Mouse (Mus musculus): ENCODE data around the gene Olfr30. TPM values are rescaled to one million over a fixed set of nuclear protein-coding genes. Genes with fewer than 3 reads are reported as not detected.
"Not testable (repeated sequence)": the region's sequence is repeated elsewhere in the genome, so short reads cannot be mapped to it uniquely, and the experiment has no call there.

Gene Olfr30
- polyA plus RNA-seq (2015; fragmentation: Nextera tagmentation; extraction: Ambion mirVana): not detected in 2 replicates

DNA sequence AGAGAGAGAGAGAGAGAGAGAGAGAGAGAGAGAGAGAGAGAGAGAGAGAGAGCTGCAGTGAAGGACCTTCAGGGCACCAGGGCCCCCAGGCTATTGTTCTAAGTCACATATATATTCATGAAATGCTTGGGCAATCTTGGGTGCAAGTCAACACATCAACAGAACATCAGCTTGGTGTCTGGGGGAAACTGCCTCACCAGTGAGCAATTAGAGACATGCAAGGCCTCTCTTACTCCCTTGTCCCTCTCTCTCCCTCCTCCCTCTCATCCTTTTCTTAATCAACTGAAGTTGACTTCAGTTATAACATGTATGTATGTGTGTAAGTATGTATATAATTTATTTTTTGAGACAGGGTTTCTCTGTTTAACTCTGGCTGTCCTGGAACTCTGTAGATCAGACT lies at the start of gene Olfr30:
Olfr30 (minus strand) TSS at position 101 of the 400 bp plus-strand sequence.
- H3K27ac ChIP-seq (replicated peaks): no peak within 1 kb of the TSS
- no peak within 1 kb of the TSS for H3K4me3 ChIP-seq (replicated peaks)
- H3K4me1 ChIP-seq: no peaks in the 10 kb centered on the region
- no peak for ATAC-seq (ENCODE audit: low FRiP score)
- H3K4me2 ChIP-seq: no peak within 1 kb of the TSS
- H3K9ac ChIP-seq (replicated peaks): no peak within 1 kb of the TSS
- no peaks in the 10 kb centered on the region for H3K27me3 ChIP-seq (replicated peaks)
- no peaks in the 10 kb centered on the region for H3K9me3 ChIP-seq (replicated peaks)
- no peaks in the 10 kb centered on the region for H3K36me3 ChIP-seq

DNA sequence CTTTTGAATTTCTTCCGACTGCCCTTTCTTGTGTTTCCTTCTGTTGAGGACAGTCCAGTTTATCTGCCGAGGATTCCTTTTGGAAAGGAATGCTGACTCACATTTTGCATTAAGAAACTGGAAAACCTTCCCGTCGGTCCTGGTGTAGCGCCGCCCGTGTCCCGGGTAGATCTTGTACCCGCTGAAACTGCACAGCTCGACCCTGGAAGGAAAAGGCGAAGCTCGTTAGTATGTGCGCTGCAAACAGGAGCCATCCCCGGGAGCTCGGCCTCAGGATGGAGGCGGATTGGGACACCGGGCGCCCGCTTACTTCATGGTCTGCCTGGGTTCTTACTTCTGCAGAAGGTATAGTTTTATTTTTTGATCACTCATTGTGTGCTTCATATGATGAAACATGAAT lies 47.0 kb upstream of the Olfr30 start:
- not testable (repeated sequence) for H3K4me3 ChIP-seq (replicated peaks); H3K4me2 ChIP-seq
- WGBS: 84% methylated on average over 19 of the region's 19 CpGs

DNA sequence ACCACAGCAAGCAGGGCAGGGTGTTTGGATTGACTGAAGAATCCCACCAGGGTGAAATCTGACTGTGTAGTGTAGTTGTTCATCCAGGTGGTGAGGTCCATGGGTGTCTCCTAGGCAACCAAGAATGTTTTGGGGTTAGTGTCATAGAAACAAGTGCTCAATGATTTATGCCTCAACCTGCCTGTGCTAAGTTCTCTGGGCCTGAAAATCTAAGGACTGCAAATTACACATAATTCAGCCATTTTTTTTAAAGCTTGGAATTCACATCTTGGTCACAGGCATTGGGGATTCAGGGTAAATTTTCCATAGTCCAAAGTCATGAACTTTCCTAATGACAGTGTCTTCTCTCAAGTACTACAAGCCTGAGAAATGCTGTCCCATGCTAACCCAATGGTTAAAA lies 40.4 kb upstream of the Olfr30 start, which contains the start of gene Olfr331:
Olfr331 (minus strand) TSS at position 101 of the 400 bp plus-strand sequence.
- not testable (repeated sequence) for H3K4me1 ChIP-seq; H3K36me3 ChIP-seq; H3K27ac ChIP-seq (replicated peaks); H3K4me3 ChIP-seq (replicated peaks); H3K27me3 ChIP-seq (replicated peaks); ATAC-seq (ENCODE audit: low FRiP score); H3K9me3 ChIP-seq (replicated peaks); H3K4me2 ChIP-seq; H3K9ac ChIP-seq (replicated peaks)

More for the DNA sequence above, 47.0 kb upstream of the Olfr30 start:
- H3K27me3 ChIP-seq (replicated peaks); ATAC-seq (ENCODE audit: low FRiP score); H3K27ac ChIP-seq (replicated peaks); H3K9me3 ChIP-seq (replicated peaks); H3K9ac ChIP-seq (replicated peaks); H3K4me1 ChIP-seq; H3K36me3 ChIP-seq: not testable (repeated sequence)

DNA sequence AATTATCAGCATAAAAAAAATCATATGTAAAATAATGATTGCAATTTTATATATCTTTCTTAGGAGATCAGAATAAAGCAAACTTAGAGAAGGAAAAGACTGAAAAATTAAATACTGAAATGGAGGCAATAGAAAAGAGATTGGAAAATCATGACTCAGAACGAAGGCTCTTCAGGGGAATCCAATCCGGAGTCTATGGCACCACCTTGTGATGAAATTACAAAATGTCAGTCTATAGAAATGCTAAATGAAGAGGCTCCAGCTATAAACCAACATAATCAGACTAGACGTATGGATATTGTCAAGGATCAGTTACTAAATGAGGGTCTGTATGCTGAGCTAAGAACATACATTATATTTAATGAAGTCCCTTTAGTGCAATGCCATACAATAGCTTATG lies 37.2 kb upstream of the Olfr30 start:
- H3K27me3 ChIP-seq (replicated peaks): no peaks in the 10 kb centered on the region
- no peak for ATAC-seq (ENCODE audit: low FRiP score)
- no peak overlapping the region for H3K9ac ChIP-seq (replicated peaks)
- H3K4me1 ChIP-seq: no peaks in the 10 kb centered on the region
- no peaks in the 10 kb centered on the region for H3K9me3 ChIP-seq (replicated peaks)
- no peak overlapping the region for H3K27ac ChIP-seq (replicated peaks)
- no peak overlapping the region for H3K4me2 ChIP-seq
- H3K36me3 ChIP-seq: no peaks in the 10 kb centered on the region
- no peak overlapping the region for H3K4me3 ChIP-seq (replicated peaks)
- WGBS: 44% methylated on average over 3 of the region's 3 CpGs

DNA sequence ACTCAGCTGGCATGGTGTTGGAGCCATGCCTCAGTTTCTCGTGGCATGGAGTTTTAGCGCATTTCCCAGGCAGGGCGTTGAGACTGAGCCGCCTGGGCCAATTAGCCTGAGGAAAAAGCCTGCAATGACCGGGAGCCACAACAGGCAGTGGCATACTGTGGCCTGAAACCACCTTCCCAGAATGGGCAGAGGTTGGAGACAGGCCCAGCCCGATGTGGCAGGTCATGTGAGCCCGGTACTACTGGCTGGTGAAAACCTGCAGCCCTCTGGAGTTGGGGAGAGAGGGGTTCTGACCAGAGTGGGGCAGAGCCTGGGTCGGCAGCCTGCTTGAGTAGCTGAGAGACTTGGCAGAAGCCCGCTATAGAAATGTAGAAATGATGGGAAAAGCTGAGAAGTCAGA lies 36.7 kb upstream of the Olfr30 start:
- Histone ChIP-seq H3K9ac (replicated peaks) (no peak overlapping the region), H3K27me3 (replicated peaks) (no peaks in the 10 kb centered on the region), H3K4me1 (no peaks in the 10 kb centered on the region), H3K27ac (replicated peaks) (no peak overlapping the region), H3K4me2 (no peak overlapping the region), H3K36me3 (no peaks in the 10 kb centered on the region), H3K9me3 (replicated peaks) (no peaks in the 10 kb centered on the region), H3K4me3 (replicated peaks) (no peak overlapping the region)
- 84% methylated on average over 9 of the region's 9 CpGs for WGBS
- no peak for ATAC-seq (ENCODE audit: low FRiP score)

DNA sequence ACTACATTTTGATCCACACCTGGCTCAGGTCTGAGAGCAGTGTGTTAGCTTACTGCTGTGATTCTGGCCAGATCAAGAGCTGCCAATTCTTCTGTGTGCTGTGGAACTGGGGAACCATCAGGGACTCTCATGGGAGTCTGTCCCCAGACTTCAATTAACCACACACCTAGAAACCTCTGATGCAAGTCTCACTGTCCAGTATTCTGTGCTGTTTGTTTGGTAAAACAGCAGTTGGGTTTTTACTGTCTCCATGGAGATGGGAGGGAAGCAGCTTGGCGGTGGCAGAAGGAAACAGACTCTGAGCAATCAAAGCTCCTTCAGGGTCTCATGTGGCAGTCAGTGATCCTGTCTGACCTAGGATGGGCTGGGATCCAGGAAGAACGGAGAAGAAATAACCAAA lies 30.4 kb upstream of the Olfr30 start, which contains the start of gene Olfr332:
Olfr332 (minus strand) TSS at position 101 of the 400 bp plus-strand sequence.
- no peak within 1 kb of the TSS for H3K4me2 ChIP-seq
- no peaks in the 10 kb centered on the region for H3K27me3 ChIP-seq (replicated peaks)
- no peaks in the 10 kb centered on the region for H3K4me1 ChIP-seq
- ATAC-seq (ENCODE audit: low FRiP score): no peak
- H3K36me3 ChIP-seq: no peaks in the 10 kb centered on the region
- H3K9me3 ChIP-seq (replicated peaks): no peaks in the 10 kb centered on the region
- 77% methylated on average over 2 of the region's 2 CpGs for WGBS
- H3K9ac ChIP-seq (replicated peaks): no peak within 1 kb of the TSS
- H3K27ac ChIP-seq (replicated peaks): no peak within 1 kb of the TSS
- no peak within 1 kb of the TSS for H3K4me3 ChIP-seq (replicated peaks)

DNA sequence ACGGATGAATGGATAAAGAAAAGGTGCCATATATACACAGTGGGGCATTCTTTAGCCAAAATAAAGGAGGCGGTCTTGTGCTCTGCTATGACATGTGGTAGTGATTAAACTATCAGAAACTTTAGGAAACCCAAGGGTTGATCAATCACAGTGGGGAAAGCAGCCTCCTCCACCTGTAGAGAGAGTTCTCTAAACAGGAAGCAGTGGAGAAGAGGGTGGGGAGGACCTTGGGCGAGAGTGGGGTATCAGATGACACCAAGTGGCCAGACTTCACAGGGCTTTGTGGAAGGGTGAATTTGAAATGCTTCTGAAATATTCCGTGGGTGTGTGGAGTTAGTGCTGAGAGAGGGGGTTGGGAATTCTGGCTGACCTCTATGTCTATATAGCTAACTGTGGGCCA lies 8.5 kb downstream of the Olfr30 start:
- Histone ChIP-seq H3K4me3 (replicated peaks) (no peak overlapping the region), H3K27me3 (replicated peaks) (no peaks in the 10 kb centered on the region), H3K36me3 (no peaks in the 10 kb centered on the region), H3K9me3 (replicated peaks) (no peaks in the 10 kb centered on the region), H3K27ac (replicated peaks) (no peak overlapping the region), H3K4me2 (no peak overlapping the region), H3K4me1 (no peaks in the 10 kb centered on the region), H3K9ac (replicated peaks) (no peak overlapping the region)
- 70% methylated on average over 4 of the region's 4 CpGs for WGBS
- no peak for ATAC-seq (ENCODE audit: low FRiP score)

DNA sequence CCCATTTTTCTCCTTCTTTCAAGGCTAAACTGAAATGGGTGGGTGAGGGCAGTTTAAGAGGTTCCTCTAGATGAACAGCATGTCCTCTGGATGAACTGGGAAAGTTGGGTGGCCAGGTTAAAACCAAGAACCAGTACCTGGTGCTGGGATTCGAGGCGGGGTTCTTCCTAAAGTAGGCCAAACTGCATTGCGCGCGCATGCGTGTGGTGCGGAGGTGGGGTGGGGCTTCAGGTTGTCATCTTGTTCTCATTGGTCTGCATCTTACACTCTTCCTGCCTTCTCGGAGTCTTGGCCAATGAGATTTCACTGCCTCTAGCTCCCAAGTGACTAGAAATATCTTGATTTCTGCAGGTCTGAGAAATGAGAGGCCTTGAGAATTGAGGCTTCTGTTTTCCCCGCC lies 9.3 kb downstream of the Olfr30 start, which contains the start of gene Lypd9:
Lypd9 (minus strand) TSS at position 165 of the 400 bp plus-strand sequence.
- ATAC-seq (ENCODE audit: low FRiP score): no peak
- no peak within 1 kb of the TSS for H3K4me2 ChIP-seq
- no peaks in the 10 kb centered on the region for H3K36me3 ChIP-seq
- 98% methylated on average over 9 of the region's 9 CpGs for WGBS
- no peak within 1 kb of the TSS for H3K4me3 ChIP-seq (replicated peaks)
- H3K27me3 ChIP-seq (replicated peaks): no peaks in the 10 kb centered on the region
- no peaks in the 10 kb centered on the region for H3K4me1 ChIP-seq
- no peaks in the 10 kb centered on the region for H3K9me3 ChIP-seq (replicated peaks)
- no peak within 1 kb of the TSS for H3K27ac ChIP-seq (replicated peaks)
- no peak within 1 kb of the TSS for H3K9ac ChIP-seq (replicated peaks)

DNA sequence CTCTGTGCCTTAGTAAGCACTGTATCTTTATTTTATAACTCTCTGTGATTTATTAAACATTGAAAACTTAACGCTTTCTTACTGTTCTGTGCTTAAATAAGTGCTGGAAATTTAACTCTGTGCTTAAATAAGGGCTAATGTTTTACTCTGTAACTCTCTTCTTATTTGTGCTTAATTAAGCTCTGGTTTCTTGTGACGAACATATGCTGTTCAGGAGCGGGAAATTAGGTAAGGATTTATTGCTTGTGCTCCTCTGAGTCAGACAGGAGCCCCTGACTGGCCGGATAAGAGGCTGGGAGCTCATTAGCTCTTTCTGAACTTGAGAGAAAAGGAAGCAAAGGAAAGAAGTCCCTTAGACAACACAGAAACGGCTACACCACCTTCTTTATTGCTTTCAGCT lies 24.2 kb downstream of the Olfr30 start:
- WGBS: 21% methylated on average over 5 of the region's 5 CpGs
- no peak overlapping the region for H3K9ac ChIP-seq (replicated peaks)
- no peaks in the 10 kb centered on the region for H3K27me3 ChIP-seq (replicated peaks)
- H3K4me2 ChIP-seq: no peak overlapping the region
- no peaks in the 10 kb centered on the region for H3K9me3 ChIP-seq (replicated peaks)
- no peak overlapping the region for H3K4me3 ChIP-seq (replicated peaks)
- H3K36me3 ChIP-seq: no peaks in the 10 kb centered on the region
- H3K4me1 ChIP-seq: 0 out of 2 replicates have a peak, but pooled peaks cover 3% of the 10 kb centered on the region
- H3K27ac ChIP-seq (replicated peaks): no peak overlapping the region
- no peak for ATAC-seq (ENCODE audit: low FRiP score)

DNA sequence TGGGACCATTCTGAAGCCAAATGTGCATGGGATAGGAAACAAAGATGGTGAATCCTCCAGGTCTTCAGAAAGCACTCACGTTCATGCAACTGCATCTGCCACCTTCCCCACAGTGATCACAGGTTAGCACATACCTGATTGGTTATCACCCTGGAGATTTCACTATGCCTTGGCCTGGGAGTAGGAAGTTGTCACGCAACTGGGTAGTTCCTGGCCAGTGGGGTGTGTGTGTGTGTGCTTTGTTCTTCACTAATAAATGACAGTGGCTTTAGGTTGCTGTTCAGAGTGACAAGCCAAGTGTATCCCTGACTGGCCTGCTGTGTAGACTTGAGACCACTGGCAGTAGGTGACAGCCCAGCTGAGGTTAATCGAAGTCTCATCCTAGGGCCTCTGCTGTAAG lies 29.8 kb downstream of the Olfr30 start, which contains the start of gene Gm12253:
Gm12253 (plus strand) TSS at position 301 of the 400 bp plus-strand sequence.
- Histone ChIP-seq H3K27me3 (replicated peaks) (no peaks in the 10 kb centered on the region; the same call in 1 of the 2 replicates), H3K4me2 (no peak within 1 kb of the TSS), H3K4me1 (no peaks in the 10 kb centered on the region), H3K9me3 (replicated peaks) (no peaks in the 10 kb centered on the region), H3K27ac (replicated peaks) (no peak within 1 kb of the TSS), H3K9ac (replicated peaks) (no peak within 1 kb of the TSS), H3K36me3 (no peaks in the 10 kb centered on the region), H3K4me3 (replicated peaks) (no peak within 1 kb of the TSS)
- no peak for ATAC-seq (ENCODE audit: low FRiP score)
- 89% methylated on average over 3 of the region's 3 CpGs for WGBS

DNA sequence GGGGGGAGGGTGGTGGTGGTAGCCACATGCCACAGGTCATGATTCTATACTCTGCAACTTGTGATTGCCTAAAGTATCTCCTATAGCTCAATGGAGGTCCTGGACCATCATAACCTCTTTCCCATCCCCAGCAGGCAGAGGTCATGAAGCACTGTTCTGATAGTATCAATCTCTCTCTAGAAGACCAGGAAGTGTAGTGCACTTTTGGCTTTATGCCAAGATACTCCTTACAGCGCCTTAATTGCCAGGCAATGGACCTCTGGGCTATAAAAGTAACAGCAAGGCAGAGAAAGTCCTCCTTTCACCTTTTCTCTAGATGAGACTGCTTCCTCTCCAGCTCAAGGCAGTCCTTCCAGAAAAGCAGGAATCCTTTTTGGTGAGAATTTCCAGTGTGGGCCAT lies 41.3 kb downstream of the Olfr30 start, which contains the start of gene 1810065E05Rik:
1810065E05Rik (plus strand) TSS at position 297 of the 400 bp plus-strand sequence.
- no peak for ATAC-seq (ENCODE audit: low FRiP score)
- no peaks in the 10 kb centered on the region for H3K36me3 ChIP-seq
- H3K27ac ChIP-seq (replicated peaks): no peak within 1 kb of the TSS
- H3K9ac ChIP-seq (replicated peaks): no peak within 1 kb of the TSS
- no peaks in the 10 kb centered on the region for H3K4me1 ChIP-seq
- H3K9me3 ChIP-seq (replicated peaks): no peaks in the 10 kb centered on the region
- H3K27me3 ChIP-seq (replicated peaks): no peaks in the 10 kb centered on the region
- H3K4me3 ChIP-seq (replicated peaks): no peak within 1 kb of the TSS
- H3K4me2 ChIP-seq: no peak within 1 kb of the TSS
- 42% methylated on average over 1 of the region's 1 CpGs for WGBS

DNA sequence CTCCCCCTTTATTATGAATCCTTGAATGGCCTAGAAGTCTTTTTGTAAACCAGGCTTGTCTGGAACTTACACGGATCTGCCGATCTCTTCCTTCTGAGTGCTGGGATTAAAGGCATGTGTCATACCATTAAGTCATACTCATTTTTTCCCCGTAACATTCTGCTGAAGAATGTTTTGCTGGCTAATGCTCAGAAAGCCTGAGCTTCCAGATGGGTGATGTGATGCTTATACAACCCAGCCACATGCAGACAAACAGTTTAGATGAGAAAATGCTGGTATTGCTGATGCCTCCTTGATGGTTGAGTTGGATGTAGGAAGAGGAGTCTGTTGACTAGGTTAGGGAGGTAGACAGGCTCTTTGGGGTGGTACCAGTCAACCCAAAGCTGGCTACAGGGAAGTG lies 43.7 kb downstream of the Olfr30 start:
- ATAC-seq (ENCODE audit: low FRiP score): no peak
- H3K9me3 ChIP-seq (replicated peaks): no peaks in the 10 kb centered on the region
- no peak overlapping the region for H3K9ac ChIP-seq (replicated peaks)
- 89% methylated on average over 3 of the region's 3 CpGs for WGBS
- no peak overlapping the region for H3K4me2 ChIP-seq
- H3K27ac ChIP-seq (replicated peaks): no peak overlapping the region
- no peaks in the 10 kb centered on the region for H3K27me3 ChIP-seq (replicated peaks)
- no peaks in the 10 kb centered on the region for H3K4me1 ChIP-seq
- no peak overlapping the region for H3K4me3 ChIP-seq (replicated peaks)
- no peaks in the 10 kb centered on the region for H3K36me3 ChIP-seq

DNA sequence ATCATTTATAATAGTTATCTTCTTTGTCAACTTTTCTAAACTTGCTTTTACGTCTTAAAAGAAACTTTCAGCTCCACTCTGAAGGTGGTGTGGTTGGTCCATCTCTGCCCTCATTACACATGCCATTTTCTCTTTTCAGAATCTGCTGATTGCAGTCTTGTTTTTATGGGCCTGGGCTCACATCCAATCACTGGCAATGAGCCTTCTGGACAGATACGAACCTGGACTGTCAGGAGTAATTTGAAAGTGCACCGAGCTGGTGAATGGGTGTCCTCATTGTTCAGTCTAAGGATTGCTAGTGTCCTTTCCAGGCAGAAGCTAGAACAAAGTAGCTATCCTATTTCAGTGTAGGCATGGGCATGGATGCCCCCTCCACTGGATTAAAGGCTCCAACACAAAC lies 54.0 kb downstream of the Olfr30 start:
- WGBS: 49% methylated on average over 3 of the region's 3 CpGs
- Histone ChIP-seq H3K9me3 (replicated peaks) (no peaks in the 10 kb centered on the region), H3K4me3 (replicated peaks) (no peak overlapping the region), H3K27ac (replicated peaks) (no peak overlapping the region), H3K36me3 (no peaks in the 10 kb centered on the region), H3K27me3 (replicated peaks) (no peaks in the 10 kb centered on the region), H3K4me2 (no peak overlapping the region), H3K4me1 (no peaks in the 10 kb centered on the region), H3K9ac (replicated peaks) (no peak overlapping the region)
- no peak for ATAC-seq (ENCODE audit: low FRiP score)

Data from neural tube, embryonic 15.5 days (tissue).